Mouse (Mus musculus): ENCODE measurements at regions not wholly inside any gene's neighbourhood (a gene's known extent, or its start where the extent isn't known, plus 50 kb on each side); places are given as distances from the start of the nearest gene placed in this dataset.
A peak's percentile ranks its signal among the peaks of the same experiment; 100 is the strongest.

- no peak for DNase-seq
Measured at GRCm38 (mm10) chr13:97651176-97651575, 109.3 kb downstream of the Gm10260 start.

- DNase-seq, result no peak
Measured at GRCm38 (mm10) chr13:97650191-97650590, 110.2 kb downstream of the Gm10260 start.

- no peak for DNase-seq
Measured at GRCm38 (mm10) chr13:97647486-97647885, 112.9 kb downstream of the Gm10260 start.

- DNase-seq, result no peak
Measured at GRCm38 (mm10) chr13:97646021-97646385, 114.4 kb downstream of the Gm10260 start.

- peak; percentile 53 for DNase-seq
Measured at GRCm38 (mm10) chr13:97645107-97646020, 115.1 kb downstream of the Gm10260 start.

GRCm38 (mm10) chr13:97640236-97640635 is 120.2 kb downstream of the Gm10260 start:
- DNase-seq, result no peak

GRCm38 (mm10) chr13:97639656-97640055 is 120.8 kb downstream of the Gm10260 start:
- no peak for DNase-seq

GRCm38 (mm10) chr13:97638457-97639088 is 121.9 kb downstream of the Gm10260 start:
- DNase-seq, result no peak

- DNase-seq, result no peak
Measured at GRCm38 (mm10) chr13:97637506-97637905, 122.9 kb downstream of the Gm10260 start.

GRCm38 (mm10) chr13:97634041-97634788 is 126.2 kb downstream of the Gm10260 start:
- no peak for DNase-seq

GRCm38 (mm10) chr13:97633551-97633950 is 126.9 kb downstream of the Gm10260 start:
- no peak for DNase-seq

- no peak for DNase-seq
Measured at GRCm38 (mm10) chr13:97631872-97632402, 128.5 kb downstream of the Gm10260 start.

- DNase-seq, result no peak
Measured at GRCm38 (mm10) chr13:97630921-97631320, 129.5 kb downstream of the Gm10260 start.

- no peak for DNase-seq
Measured at GRCm38 (mm10) chr13:97628608-97629007, 131.8 kb downstream of the Gm10260 start.

- no peak for DNase-seq
Measured at GRCm38 (mm10) chr13:97627247-97627646, 133.2 kb downstream of the Gm10260 start.

- DNase-seq, result no peak
Measured at GRCm38 (mm10) chr13:97626786-97627185, 133.6 kb downstream of the Gm10260 start.

GRCm38 (mm10) chr13:97626116-97626515 is 134.3 kb downstream of the Gm10260 start:
- DNase-seq, result no peak

- DNase-seq, result no peak
Measured at GRCm38 (mm10) chr13:97625391-97625790, 135.0 kb downstream of the Gm10260 start.

GRCm38 (mm10) chr13:97618190-97618586 is 142.2 kb downstream of the Gm10260 start:
- no peak for DNase-seq

- DNase-seq, result no peak
Measured at GRCm38 (mm10) chr13:97617511-97618189, 142.8 kb downstream of the Gm10260 start.

GRCm38 (mm10) chr13:97616919-97617318 is 143.5 kb downstream of the Gm10260 start:
- no peak for DNase-seq

GRCm38 (mm10) chr13:97607221-97607723 is 153.2 kb downstream of the Gm10260 start:
- peak; percentile 64 for DNase-seq
